Mouse (Mus musculus) lung, adult 2 months (tissue): ENCODE measurements around the gene Guk1. TPM values are rescaled to one million over a fixed set of nuclear protein-coding genes. Genes with fewer than 3 reads are reported as not detected.
A peak's percentile ranks its signal among the peaks of the same experiment; 100 is the strongest.

Experiments used
- DNase-seq: peaks from one replicate; pipeline ENCODE4 v3.0.0; 2022
- H3K4me1 ChIP-seq: fragments of 200-500 bp; 2 replicates; pipeline ENCODE4 v1.6.1; 2011; ENCODE audit warnings: low read length; ENCODE audit not compliant: control insufficient read depth, insufficient read depth
- H3K4me3 ChIP-seq: fragments of 200-500 bp; replicated peaks from 2 replicates; pipeline ENCODE3; 2011; ENCODE audit warnings: low read depth, mild to moderate bottlenecking, control low read depth, low read length; ENCODE audit errors: extremely low read depth
- CTCF ChIP-seq: fragments of 200-500 bp; IDR thresholded peaks from 2 replicates; pipeline ENCODE4 v1.5.1; 2011; ENCODE audit warnings: mild to moderate bottlenecking, low read length, control low read depth; ENCODE audit not compliant: insufficient read depth
- POLR2A ChIP-seq: fragments of 200-500 bp; IDR thresholded peaks from 2 replicates; pipeline ENCODE4 v1.6.1; 2011; ENCODE audit warnings: low read depth, mild to moderate bottlenecking, control low read depth, low read length, borderline replicate concordance; ENCODE audit errors: extremely low read depth
- WGBS: fragments of 180-500 bp; shearing (Covaris S2); methylation state at CpG from one replicate; pipeline ENCODE4 v1.1.7; 2018; 5-methylcytosine and 5-hydroxymethylcytosine counted together
- polyA plus RNA-seq: library from polyadenylated mRNA; depleted of rRNA; stranded (reverse); fragments of >200 nt; gene quantifications from 2 replicates; pipeline ENCODE4 v1.2.3, GENCODE M21; 2012

Gene Guk1
- polyA plus RNA-seq, 1 experiment: 126 TPM

DNA sequence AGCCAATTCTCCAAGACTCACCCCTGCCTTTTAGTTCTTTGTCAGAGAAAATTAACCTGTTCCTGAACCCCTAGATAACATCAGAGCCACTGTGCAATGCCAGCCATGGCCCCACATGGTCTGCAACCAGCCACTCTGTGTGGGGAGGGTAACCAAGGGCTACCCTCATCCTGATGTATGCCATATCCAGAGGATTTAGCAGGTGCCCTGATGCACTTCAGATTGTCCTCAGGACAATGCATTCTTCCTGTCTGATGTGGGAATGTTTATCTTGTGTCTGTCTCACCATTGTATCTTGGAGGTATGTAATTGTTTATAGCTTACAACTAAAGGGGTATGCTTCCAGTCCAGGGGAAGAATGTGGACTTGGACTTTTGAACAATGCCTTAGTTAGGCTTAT lies 4.2 kb upstream of the Guk1 start:
- TF ChIP-seq POLR2A: 0 out of 2 replicates have a peak, but pooled peaks have one; percentile 5
- TF ChIP-seq CTCF: no peak
- H3K4me3 ChIP-seq: no peak overlapping the region
- DNase-seq: no peak
- H3K4me1 ChIP-seq: peaks cover 9% of the 10 kb centered on the region; the same call in 1 of the 2 replicates

DNA sequence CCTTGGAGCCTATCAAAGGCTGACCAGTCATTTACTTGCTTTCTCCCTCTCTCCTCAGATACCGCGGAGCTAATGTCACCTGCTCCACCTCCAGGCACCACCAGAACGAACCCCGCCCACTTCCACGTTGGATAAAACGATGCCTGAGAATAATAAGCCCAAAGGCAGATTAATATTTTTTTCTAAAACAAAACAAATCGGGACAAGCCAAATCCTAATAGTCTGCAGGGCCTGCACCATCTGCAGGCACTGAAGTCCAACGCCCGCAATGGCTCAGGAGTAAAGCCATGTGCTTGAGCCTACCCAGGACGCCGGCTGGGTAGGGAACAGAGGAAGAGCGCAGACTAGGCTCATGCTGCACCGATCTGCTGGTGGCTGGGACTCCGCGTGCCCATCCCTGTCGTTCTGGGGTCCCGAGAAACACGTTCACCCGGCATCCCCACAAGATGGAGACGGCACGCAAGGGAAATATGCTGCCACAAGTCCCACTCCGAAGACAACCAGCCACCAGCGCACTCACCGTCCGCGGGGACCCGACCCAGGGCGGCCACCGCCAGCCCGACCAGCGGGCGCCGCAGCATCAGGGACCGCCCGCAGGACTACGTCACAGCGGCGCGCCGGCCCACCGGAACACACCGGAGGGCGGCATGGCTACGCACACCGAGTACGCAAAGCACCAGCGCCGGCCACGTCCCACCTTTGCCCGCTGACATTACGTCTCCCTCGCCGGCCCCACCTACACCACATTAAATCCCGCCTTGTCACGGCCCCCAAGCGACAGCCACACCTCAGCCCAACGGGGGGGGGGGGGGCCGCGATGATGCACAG lies 567 bp downstream of the Guk1 start:
- peak; percentile 89 for DNase-seq
- under 1% methylated on average over 59 of the region's 59 CpGs for WGBS
- peaks cover 6% of the 10 kb centered on the region for H3K4me1 ChIP-seq

DNA sequence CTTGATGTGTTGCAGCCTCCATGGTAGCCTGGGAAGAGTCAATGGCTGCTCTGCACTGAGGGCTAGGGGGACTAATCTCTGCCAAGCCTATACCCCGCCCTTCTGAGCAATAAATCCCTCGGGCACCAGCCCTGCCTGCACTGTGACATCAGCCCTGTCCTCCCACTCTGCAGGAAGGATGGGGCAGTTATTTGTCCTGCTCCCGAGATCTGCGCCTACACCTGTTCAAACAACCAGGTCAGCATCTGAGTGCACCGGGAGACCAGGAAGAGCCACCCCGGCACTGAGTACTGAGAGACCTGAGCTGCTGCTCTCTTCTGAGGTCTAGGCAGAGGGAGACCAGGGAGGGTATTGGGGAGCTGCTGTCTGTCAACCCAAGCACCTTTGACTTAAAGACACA lies 4.3 kb downstream of the Guk1 start:
- whole genome bisulfite sequencing: 62% methylated on average over 6 of the region's 6 CpGs
- Histone ChIP-seq H3K4me1 (peaks cover 7% of the 10 kb centered on the region), H3K4me3 (no peak overlapping the region)
- no peak for DNase-seq
- no peak for TF ChIP-seq CTCF
- TF ChIP-seq POLR2A: no peak

More for the DNA sequence above, 567 bp downstream of the Guk1 start:
- peak; percentile 90 for TF ChIP-seq POLR2A
- TF ChIP-seq CTCF: no peak
- H3K4me3 ChIP-seq: peak overlapping the region; percentile 87

DNA sequence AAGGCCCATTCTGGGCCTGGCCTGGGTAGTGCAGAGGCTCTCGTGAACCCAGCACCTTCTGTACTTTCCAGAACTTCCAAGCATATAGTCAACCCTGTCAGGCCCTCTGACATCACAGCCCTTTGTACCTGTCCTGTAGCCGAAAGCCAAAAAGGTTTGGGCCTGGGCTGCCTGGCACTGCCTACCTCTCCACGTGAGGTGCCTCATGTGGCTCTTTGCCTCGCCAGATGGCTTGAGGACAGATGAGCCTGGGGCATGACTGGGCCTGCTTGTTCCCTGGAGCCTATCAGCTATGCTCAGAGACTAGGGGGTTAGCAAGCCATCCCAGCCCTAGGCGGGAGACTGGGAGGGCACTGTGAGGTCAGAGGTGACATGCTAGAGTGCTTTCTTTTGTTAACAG lies 6.5 kb downstream of the Guk1 start:
- 87% methylated on average over 5 of the region's 5 CpGs for WGBS
- Histone ChIP-seq H3K4me3 (no peak overlapping the region), H3K4me1 (peaks cover 7% of the 10 kb centered on the region)
- TF ChIP-seq POLR2A (no peak), CTCF (no peak)
- no peak for DNase-seq

DNA sequence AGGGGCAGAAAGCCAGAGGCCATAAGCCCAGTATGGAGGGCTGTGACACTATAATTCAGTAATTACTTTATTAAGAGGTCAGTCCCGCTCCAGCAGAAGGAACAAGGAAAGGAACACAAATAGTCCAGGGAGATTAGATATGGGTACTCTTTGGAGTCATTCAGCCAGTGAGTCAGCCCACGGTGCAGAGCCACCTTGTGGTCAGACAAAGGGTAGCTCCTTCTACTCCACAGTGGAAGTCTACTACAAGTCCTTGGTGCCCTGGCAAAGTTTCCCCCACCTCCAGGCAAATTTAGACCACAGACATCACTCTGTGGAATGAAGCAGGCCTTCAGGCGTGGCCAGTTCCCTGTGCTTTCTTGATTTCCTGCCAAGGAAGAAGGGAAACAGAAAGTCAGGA lies 8.2 kb downstream of the Guk1 start:
- WGBS: 13% methylated on average over 3 of the region's 3 CpGs
- H3K4me1 ChIP-seq: peaks cover 7% of the 10 kb centered on the region
- H3K4me3 ChIP-seq: no peak overlapping the region
- peak; percentile 45 for DNase-seq
- TF ChIP-seq POLR2A: no peak
- TF ChIP-seq CTCF: peak; percentile 91

DNA sequence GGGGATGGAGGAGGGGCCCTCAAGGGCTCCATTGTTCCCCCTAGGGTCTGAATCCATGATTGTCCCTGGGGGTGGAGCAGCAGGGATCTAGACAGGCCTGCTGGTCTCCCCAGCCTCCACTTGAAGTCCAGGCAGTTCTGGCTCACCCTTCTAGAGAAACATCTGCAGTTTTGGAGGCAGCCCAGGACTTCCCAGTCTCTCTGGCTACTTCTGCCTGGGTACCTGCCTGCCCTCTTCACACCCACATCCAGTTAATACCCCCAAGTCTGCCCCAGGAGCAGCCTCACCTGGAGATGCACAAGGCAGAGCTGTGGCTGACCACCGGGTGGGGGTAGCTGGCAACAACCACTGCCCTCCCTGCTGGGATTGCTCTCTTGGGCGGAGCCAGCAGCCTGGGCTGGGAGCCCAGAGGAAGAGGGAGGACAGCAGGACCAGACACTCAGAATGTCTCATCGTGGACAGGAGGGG lies 9.1 kb downstream of the Guk1 start, which contains the start of gene Gjc2:
Gene Gjc2 (minus strand): TSS at position 350 of the 468 bp plus-strand sequence.
- Histone ChIP-seq H3K4me3 (no peak within 1 kb of the TSS), H3K4me1 (peaks cover 7% of the 10 kb centered on the region)
- WGBS: 21% methylated on average over 3 of the region's 3 CpGs
- DNase-seq: peak; percentile 28
- TF ChIP-seq POLR2A (no peak), CTCF (no peak)

DNA sequence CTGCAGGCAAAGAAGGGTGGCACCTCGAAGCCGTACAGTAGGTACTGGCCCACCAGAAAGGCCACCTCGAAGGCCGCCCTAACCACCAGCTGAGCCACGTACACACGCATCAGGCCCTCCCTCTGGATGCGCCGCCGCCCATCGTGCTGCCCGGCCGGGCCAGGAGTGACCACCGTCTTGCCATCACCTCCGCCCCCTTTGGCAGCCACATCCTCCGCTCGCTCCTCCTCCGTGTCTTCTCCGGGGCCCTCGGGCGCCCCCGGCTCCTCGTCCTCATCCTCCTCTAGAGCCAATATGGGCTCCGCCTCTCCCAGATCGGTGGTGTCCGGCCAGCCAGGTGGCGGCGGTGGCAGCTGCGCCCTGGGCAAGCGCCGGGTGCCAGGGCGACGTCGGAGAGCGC lies 15.1 kb downstream of the Guk1 start:
- no peaks in the 10 kb centered on the region for H3K4me1 ChIP-seq
- no peak for TF ChIP-seq POLR2A
- no peak for TF ChIP-seq CTCF
- no peak for DNase-seq
- 14% methylated on average over 34 of the region's 34 CpGs for WGBS
- no peak overlapping the region for H3K4me3 ChIP-seq

DNA sequence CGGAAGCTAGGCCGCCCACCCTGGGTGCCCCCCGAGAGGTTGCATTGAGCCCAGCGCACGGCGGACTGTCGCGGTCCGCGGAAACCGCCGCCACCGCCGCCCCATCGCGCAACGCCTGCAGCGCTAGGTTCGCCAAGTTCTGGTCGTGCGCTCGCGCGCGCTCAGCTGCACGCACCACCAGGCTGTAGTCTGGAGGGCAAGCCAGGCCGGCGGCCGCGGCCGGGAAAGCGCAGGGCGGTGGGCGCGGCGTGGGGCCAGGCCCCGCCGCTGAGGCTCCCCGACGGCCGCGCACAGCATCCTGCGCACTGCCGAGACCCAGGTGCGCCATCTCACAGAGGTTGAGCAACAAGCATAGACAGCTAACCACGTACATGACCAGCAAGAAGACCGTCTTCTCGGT lies 15.5 kb downstream of the Guk1 start:
- Histone ChIP-seq H3K4me1 (no peaks in the 10 kb centered on the region), H3K4me3 (no peak overlapping the region)
- 5% methylated on average over 48 of the region's 48 CpGs for WGBS
- DNase-seq: no peak
- TF ChIP-seq POLR2A (no peak), CTCF (no peak)

DNA sequence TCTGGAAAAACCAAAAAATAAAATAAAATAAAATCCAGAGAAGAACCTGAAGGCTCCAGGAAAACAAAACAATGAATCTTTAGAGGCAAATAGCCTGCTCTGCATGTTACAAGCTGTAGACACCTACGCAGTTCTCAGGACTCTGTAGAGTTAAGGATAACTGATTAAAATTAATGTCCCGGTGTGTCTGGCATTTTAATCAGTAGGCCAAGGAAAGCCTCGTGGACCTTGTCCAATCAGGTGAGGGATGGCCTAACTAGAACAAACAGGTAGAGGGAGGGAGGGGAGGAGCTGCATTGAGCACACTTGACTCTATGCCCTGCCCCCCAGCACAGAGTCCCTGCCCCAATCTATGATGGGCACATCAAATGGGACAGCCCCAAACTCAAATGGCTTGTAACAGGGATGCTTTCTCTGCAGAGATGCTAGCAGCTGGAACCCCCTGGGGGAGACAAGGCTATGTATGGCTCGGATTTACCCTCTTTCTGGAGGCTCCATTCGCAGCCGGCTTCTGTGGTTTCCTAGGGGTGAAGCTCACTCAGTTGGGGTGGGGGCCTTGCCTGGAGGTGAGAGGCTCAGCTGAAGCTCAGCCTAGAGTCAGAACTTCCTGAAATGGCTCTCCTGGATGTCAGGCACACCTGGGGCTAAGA lies 17.7 kb downstream of the Guk1 start:
- no peak for DNase-seq
- Histone ChIP-seq H3K4me1 (no peaks in the 10 kb centered on the region), H3K4me3 (no peak overlapping the region)
- WGBS: 67% methylated on average over 6 of the region's 6 CpGs
- TF ChIP-seq CTCF: no peak
- no peak for TF ChIP-seq POLR2A
